Mouse (Mus musculus) liver, adult 2 months (tissue): ENCODE results near the gene E4f1. TPM values are rescaled to one million over a fixed set of nuclear protein-coding genes. Genes with fewer than 3 reads are reported as not detected.
A peak's percentile ranks its signal among the peaks of the same experiment; 100 is the strongest.

Experiments
- DNase-seq: peaks from one replicate; pipeline ENCODE4 v3.0.0-alpha.2; 2011; ENCODE audit warnings: low read depth, low spot score; ENCODE audit errors: extremely low read depth
- H3K27ac ChIP-seq: fragments of 200-500 bp; replicated peaks from 2 replicates; pipeline ENCODE4 v1.5.1; 2012; ENCODE audit warnings: low read depth, mild to moderate bottlenecking, control low read depth, inconsistent platforms, low read length; ENCODE audit not compliant: insufficient read depth
- H3K27me3 ChIP-seq: fragments of 200-500 bp; 2 replicates; pipeline ENCODE4 v1.6.1; 2012; ENCODE audit warnings: mild to moderate bottlenecking, moderate library complexity, low read length, inconsistent platforms; ENCODE audit not compliant: control insufficient read depth, insufficient read depth
- H3K36me3 ChIP-seq: fragments of 200-500 bp; 2 replicates; pipeline ENCODE4 v1.6.1; 2012; ENCODE audit warnings: low read length, inconsistent platforms; ENCODE audit not compliant: control insufficient read depth, insufficient read depth
- H3K4me1 ChIP-seq: fragments of 200-500 bp; 2 replicates; pipeline ENCODE4 v1.6.1; 2011; ENCODE audit warnings: low read length; ENCODE audit not compliant: control insufficient read depth, insufficient read depth
- H3K4me3 ChIP-seq: fragments of 200-500 bp; 2 replicates; pipeline ENCODE4 v1.5.1; 2011; ENCODE audit warnings: low read depth, mild to moderate bottlenecking, control low read depth, low read length, moderate library complexity; ENCODE audit not compliant: insufficient read depth
- H3K79me2 ChIP-seq: fragments of 200-500 bp; 2 replicates; pipeline ENCODE4 v1.6.1; 2012; ENCODE audit warnings: inconsistent platforms, mild to moderate bottlenecking, low read length, moderate library complexity; ENCODE audit not compliant: control insufficient read depth, insufficient read depth
- H3K9ac ChIP-seq: fragments of 200-500 bp; 2 replicates; pipeline ENCODE4 v1.6.1; 2012; ENCODE audit warnings: low read depth, mild to moderate bottlenecking, control low read depth, inconsistent platforms, low read length
- CTCF ChIP-seq: fragments of 200-500 bp; IDR thresholded peaks from 2 replicates; pipeline ENCODE4 v1.5.1; 2011; ENCODE audit warnings: low read depth, low read length, control low read depth
- POLR2A ChIP-seq: fragments of 200-500 bp; IDR thresholded peaks from 2 replicates; pipeline ENCODE4 v1.6.1; 2011; ENCODE audit warnings: low read length, control low read depth; ENCODE audit not compliant: insufficient read depth; ENCODE audit errors: extremely low read depth
- WGBS: fragments of 180-500 bp; shearing (Covaris S2); methylation state at CpG from one replicate; pipeline ENCODE4 v1.1.7; 2018; 5-methylcytosine and 5-hydroxymethylcytosine counted together
- polyA plus RNA-seq: library from polyadenylated mRNA; depleted of rRNA; stranded (reverse); fragments of >200 nt; gene quantifications from 2 replicates; pipeline ENCODE4 v1.2.3, GENCODE M21; 2012
- total RNA-seq: library from RNA; depleted of rRNA; stranded (reverse); fragments of >200 nt; gene quantifications from 2 replicates; pipeline ENCODE4 v1.2.3, GENCODE M21; 2014

E4f1 gene
- total and polyA plus RNA-seq, 2 experiments: 6.7 to 33.3 TPM

GRCm38 (mm10) chr17:24424489-24424888, 45.6 kb downstream of the E4f1 start:
- 95% methylated on average over 5 of the region's 5 CpGs for WGBS
- Histone ChIP-seq H3K4me3 (no peak overlapping the region), H3K27ac (no peak overlapping the region), H3K9ac (no peak overlapping the region), H3K4me1 (no peaks in the 10 kb centered on the region), H3K36me3 (peaks cover 49% of the 10 kb centered on the region), H3K27me3 (no peaks in the 10 kb centered on the region), H3K79me2 (no peaks in the 10 kb centered on the region; the same call in 1 of the 2 replicates)
- TF ChIP-seq POLR2A (no peak), CTCF (no peak)
- no peak for DNase-seq

DNA sequence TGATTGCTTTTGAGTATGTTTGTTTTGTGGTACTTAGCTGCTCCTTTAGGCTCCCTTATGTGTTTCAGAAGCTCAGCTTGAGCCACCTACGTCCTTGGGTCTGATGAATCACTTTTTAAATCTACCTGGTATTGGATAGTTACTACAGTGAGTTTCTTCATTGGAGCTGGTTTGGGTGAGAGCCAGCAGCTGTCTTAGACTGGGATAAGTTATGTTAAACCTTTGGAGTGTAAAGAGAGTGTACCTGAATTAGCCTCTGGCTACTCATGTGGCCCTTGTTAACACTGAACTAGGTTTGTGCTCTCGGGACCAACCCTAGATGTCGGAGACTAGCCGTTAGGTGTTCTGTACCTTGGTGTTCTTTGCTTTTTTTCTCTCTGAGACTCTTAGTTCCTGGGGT, 47.0 kb downstream of the E4f1 start:
- 98% methylated on average over 4 of the region's 4 CpGs for WGBS
- Histone ChIP-seq H3K36me3 (peaks cover 59% of the 10 kb centered on the region), H3K79me2 (peaks cover 4% of the 10 kb centered on the region; the same call in 1 of the 2 replicates), H3K27me3 (no peaks in the 10 kb centered on the region), H3K4me1 (no peaks in the 10 kb centered on the region), H3K4me3 (no peak overlapping the region), H3K27ac (no peak overlapping the region), H3K9ac (no peak overlapping the region)
- no peak for DNase-seq
- TF ChIP-seq CTCF (no peak), POLR2A (no peak)

GRCm38 (mm10) chr17:24416051-24416652, 54.0 kb downstream of the E4f1 start:
- Histone ChIP-seq H3K9ac (peak overlapping the region; percentile 41), H3K79me2 (peaks cover 26% of the 10 kb centered on the region; the same call in 1 of the 2 replicates), H3K27me3 (no peaks in the 10 kb centered on the region), H3K27ac (no peak overlapping the region; the same call in 1 of the 2 replicates), H3K4me3 (no peak overlapping the region), H3K36me3 (peaks cover 28% of the 10 kb centered on the region), H3K4me1 (peaks cover 7% of the 10 kb centered on the region)
- peak; percentile 61 for DNase-seq
- WGBS: 43% methylated on average over 3 of the region's 3 CpGs
- no peak for TF ChIP-seq CTCF
- TF ChIP-seq POLR2A: no peak

GRCm38 (mm10) chr17:24415011-24415410, 55.1 kb downstream of the E4f1 start:
- TF ChIP-seq POLR2A: no peak
- no peak for TF ChIP-seq CTCF
- no peak for DNase-seq
- Histone ChIP-seq H3K9ac (peak overlapping the region; percentile 81), H3K4me3 (peak overlapping the region; percentile 80), H3K27ac (peak overlapping the region; percentile 66), H3K79me2 (peaks cover 26% of the 10 kb centered on the region; the same call in 1 of the 2 replicates), H3K36me3 (peaks cover 19% of the 10 kb centered on the region), H3K4me1 (peaks cover 7% of the 10 kb centered on the region), H3K27me3 (no peaks in the 10 kb centered on the region)
- under 1% methylated on average over 21 of the region's 21 CpGs for WGBS

GRCm38 (mm10) chr17:24414230-24414976, 55.7 kb downstream of the E4f1 start, which contains the start of gene Rnps1:
TSS of gene Rnps1 (plus strand) at chr17:24414565.
- Histone ChIP-seq H3K27ac (peak within 1 kb of the TSS; percentile 71), H3K36me3 (peaks cover 15% of the 10 kb centered on the region), H3K4me1 (peaks cover 7% of the 10 kb centered on the region), H3K4me3 (peak within 1 kb of the TSS; percentile 80), H3K79me2 (peaks cover 26% of the 10 kb centered on the region; the same call in 1 of the 2 replicates), H3K9ac (peak within 1 kb of the TSS; percentile 81), H3K27me3 (no peaks in the 10 kb centered on the region)
- DNase-seq: peak; percentile 95
- no peak for TF ChIP-seq CTCF
- peak; percentile 60; the same call in 1 of the 2 replicates for TF ChIP-seq POLR2A
- WGBS: under 1% methylated on average over 64 of the region's 64 CpGs
